Mouse (Mus musculus) forebrain, embryonic 14.5 days (tissue): ENCODE data around the gene Mfsd14b. TPM values are rescaled to one million over a fixed set of nuclear protein-coding genes. Genes with fewer than 3 reads are reported as not detected.

ENCODE experiments used
- ATAC-seq: fragments of 200-750 bp; cut with Nextera tagmentation; 2 replicates; pipeline ENCODE4 v1.8.0; 2017; ENCODE audit warnings: mild to moderate bottlenecking, moderate library complexity
- DNase-seq: peaks from one replicate; pipeline ENCODE4 v3.0.0-alpha.2; 2015; ENCODE audit warnings: low spot score
- H3K27ac ChIP-seq: fragments of 300-500 bp; sonication (generic); 2 replicates; pipeline ENCODE4 v1.5.1; 2014; ENCODE audit warnings: low read depth, mild to moderate bottlenecking, control low read depth, low read length, moderate library complexity
- H3K27me3 ChIP-seq: fragments of 300-500 bp; sonication (generic); replicated peaks from 2 replicates; pipeline ENCODE4 v1.6.1; 2014; ENCODE audit warnings: low read length, control low read depth, mixed read lengths; ENCODE audit not compliant: control insufficient read depth, insufficient read depth
- H3K36me3 ChIP-seq: fragments of 300-500 bp; sonication (generic); 2 replicates; pipeline ENCODE4 v1.6.1; 2014; ENCODE audit warnings: low read length, control low read depth; ENCODE audit not compliant: control insufficient read depth, insufficient read depth
- H3K4me1 ChIP-seq: fragments of 300-500 bp; sonication (generic); 2 replicates; pipeline ENCODE4 v1.6.1; 2014; ENCODE audit warnings: antibody characterized with exemption, low read length, control low read depth; ENCODE audit not compliant: control insufficient read depth, insufficient read depth
- H3K4me2 ChIP-seq: fragments of 300-500 bp; sonication (generic); 2 replicates; pipeline ENCODE4 v1.6.1; 2014; ENCODE audit warnings: mild to moderate bottlenecking, control low read depth, low read length
- H3K4me3 ChIP-seq: fragments of 300-500 bp; sonication (generic); 2 replicates; pipeline ENCODE4 v1.5.1; 2014; ENCODE audit warnings: low read depth, low read length, control low read depth
- H3K9ac ChIP-seq: fragments of 300-500 bp; sonication (generic); 2 replicates; pipeline ENCODE4 v1.6.1; 2014; ENCODE audit warnings: mild to moderate bottlenecking, low read length, control low read depth, moderate library complexity
- H3K9me3 ChIP-seq: fragments of 300-500 bp; sonication (generic); replicated peaks from 2 replicates; pipeline ENCODE4 v1.6.1; 2016; ENCODE audit warnings: low read length, control low read depth, mixed read lengths; ENCODE audit not compliant: control insufficient read depth
- WGBS: fragments of 180-500 bp; shearing (Covaris S2); extraction: QIAGEN DNeasy Blood & Tissue Kit; methylation state at CpG from one replicate; pipeline ENCODE4 v1.1.7; 2014; 5-methylcytosine and 5-hydroxymethylcytosine counted together
- polyA plus RNA-seq: library from polyadenylated mRNA; unstranded; fragments of >200 nt; fragmentation: Nextera tagmentation; extraction: Ambion mirVana; gene quantifications from 2 replicates; pipeline ENCODE4 v1.2.1, GENCODE M21; 2014

Gene Mfsd14b
- polyA plus RNA-seq, 1 experiment from 2014 or later = 33.6 TPM

GRCm38 (mm10) chr13:65101232-65101631, 11.5 kb downstream of the Mfsd14b start:
- Histone ChIP-seq H3K9ac (no peak overlapping the region), H3K27me3 (no peaks in the 10 kb centered on the region), H3K9me3 (peaks cover 31% of the 10 kb centered on the region), H3K27ac (no peak overlapping the region), H3K4me1 (no peaks in the 10 kb centered on the region), H3K36me3 (no peaks in the 10 kb centered on the region), H3K4me3 (no peak overlapping the region), H3K4me2 (no peak overlapping the region)
- WGBS = 93% methylated on average over 3 of the region's 3 CpGs
- no peak for DNase-seq
- no peak for ATAC-seq

- WGBS = 95% methylated on average over 9 of the region's 9 CpGs
- no peaks in the 10 kb centered on the region for H3K27me3 ChIP-seq
These were observed 12.1 kb downstream of the Mfsd14b start for GRCm38 (mm10) chr13:65100678-65101077.

GRCm38 (mm10) chr13:65097018-65097417, 15.8 kb downstream of the Mfsd14b start:
- H3K9me3 ChIP-seq = peaks cover 12% of the 10 kb centered on the region
- H3K27ac ChIP-seq = no peak overlapping the region
- H3K4me2 ChIP-seq = no peak overlapping the region
- no peak for DNase-seq
- no peaks in the 10 kb centered on the region for H3K27me3 ChIP-seq
- no peaks in the 10 kb centered on the region for H3K4me1 ChIP-seq
- ATAC-seq = no peak
- H3K9ac ChIP-seq = no peak overlapping the region
- peaks cover 13% of the 10 kb centered on the region; the same call in 1 of the 2 replicates for H3K36me3 ChIP-seq
- no peak overlapping the region for H3K4me3 ChIP-seq

More at GRCm38 (mm10) chr13:65100678-65101077, 12.1 kb downstream of the Mfsd14b start:
- H3K4me2 ChIP-seq = no peak overlapping the region
- H3K4me1 ChIP-seq = no peaks in the 10 kb centered on the region
- H3K4me3 ChIP-seq = no peak overlapping the region
- H3K9me3 ChIP-seq = peaks cover 29% of the 10 kb centered on the region
- DNase-seq (no peak), ATAC-seq (no peak)
- no peak overlapping the region for H3K9ac ChIP-seq
- H3K27ac ChIP-seq = no peak overlapping the region
- no peaks in the 10 kb centered on the region for H3K36me3 ChIP-seq

GRCm38 (mm10) chr13:65095923-65096322, 16.9 kb downstream of the Mfsd14b start:
- ATAC-seq (no peak), DNase-seq (no peak)
- 0 out of 2 replicates have a peak, but pooled peaks cover 4% of the 10 kb centered on the region for H3K9me3 ChIP-seq
- H3K4me1 ChIP-seq = no peaks in the 10 kb centered on the region
- H3K27me3 ChIP-seq = no peaks in the 10 kb centered on the region
- H3K4me2 ChIP-seq = no peak overlapping the region
- no peak overlapping the region for H3K4me3 ChIP-seq
- H3K36me3 ChIP-seq = peaks cover 13% of the 10 kb centered on the region; the same call in 1 of the 2 replicates
- no peak overlapping the region for H3K27ac ChIP-seq
- 93% methylated on average over 4 of the region's 4 CpGs for WGBS
- H3K9ac ChIP-seq = no peak overlapping the region

- Histone ChIP-seq H3K27ac (no peak overlapping the region), H3K4me3 (no peak overlapping the region), H3K36me3 (peaks cover 26% of the 10 kb centered on the region), H3K9ac (no peak overlapping the region), H3K9me3 (no peaks in the 10 kb centered on the region), H3K4me2 (no peak overlapping the region), H3K4me1 (no peaks in the 10 kb centered on the region), H3K27me3 (no peaks in the 10 kb centered on the region)
- ATAC-seq (no peak), DNase-seq (no peak)
- 90% methylated on average over 2 of the region's 2 CpGs for WGBS
These were observed 42.8 kb downstream of the Mfsd14b start for GRCm38 (mm10) chr13:65069969-65070368.

GRCm38 (mm10) chr13:65052660-65053059, 60.1 kb downstream of the Mfsd14b start, which contains the start of gene Prss47:
Prss47 (minus strand) TSS chr13:65052760.
- WGBS = 89% methylated on average over 9 of the region's 9 CpGs

GRCm38 (mm10) chr13:65035057-65035456, 77.7 kb downstream of the Mfsd14b start:
- H3K27ac ChIP-seq = no peak overlapping the region
- H3K4me1 ChIP-seq = no peaks in the 10 kb centered on the region
- no peak overlapping the region for H3K9ac ChIP-seq
- no peaks in the 10 kb centered on the region for H3K27me3 ChIP-seq
- H3K9me3 ChIP-seq = no peaks in the 10 kb centered on the region
- WGBS = 69% methylated on average over 4 of the region's 4 CpGs
- H3K4me2 ChIP-seq = no peak overlapping the region
- no peaks in the 10 kb centered on the region for H3K36me3 ChIP-seq
- DNase-seq = peak; percentile 0
- no peak overlapping the region for H3K4me3 ChIP-seq
- ATAC-seq = no peak

More at GRCm38 (mm10) chr13:65052660-65053059, 60.1 kb downstream of the Mfsd14b start, which contains the start of gene Prss47:
- H3K27ac ChIP-seq = no peak within 1 kb of the TSS
- H3K4me3 ChIP-seq = no peak within 1 kb of the TSS
- no peak for ATAC-seq
- no peaks in the 10 kb centered on the region for H3K27me3 ChIP-seq
- H3K9ac ChIP-seq = no peak within 1 kb of the TSS
- no peaks in the 10 kb centered on the region for H3K9me3 ChIP-seq
- no peaks in the 10 kb centered on the region for H3K36me3 ChIP-seq
- no peak within 1 kb of the TSS for H3K4me2 ChIP-seq
- no peaks in the 10 kb centered on the region for H3K4me1 ChIP-seq
- DNase-seq = no peak

GRCm38 (mm10) chr13:65032758-65033157, 80.0 kb downstream of the Mfsd14b start, which contains the start of gene Spata31d1c:
Spata31d1c (plus strand) TSS chr13:65033058.
- DNase-seq (no peak), ATAC-seq (no peak)
- H3K27me3 ChIP-seq = no peaks in the 10 kb centered on the region
- no peaks in the 10 kb centered on the region for H3K9me3 ChIP-seq
- no peak within 1 kb of the TSS for H3K27ac ChIP-seq
- no peak within 1 kb of the TSS for H3K9ac ChIP-seq
- no peaks in the 10 kb centered on the region for H3K4me1 ChIP-seq
- no peak within 1 kb of the TSS for H3K4me2 ChIP-seq
- H3K36me3 ChIP-seq = no peaks in the 10 kb centered on the region
- H3K4me3 ChIP-seq = no peak within 1 kb of the TSS
